Mouse (Mus musculus) intestine, embryonic 16.5 days (tissue): ENCODE data around the gene H13. TPM values are rescaled to one million over a fixed set of nuclear protein-coding genes. Genes with fewer than 3 reads are reported as not detected.

Source experiments
- ATAC-seq: fragments of 200-750 bp; cut with Nextera tagmentation; 2 replicates; pipeline ENCODE4 v1.8.0; 2017; ENCODE audit warnings: moderate TSS enrichment, moderate library complexity
- H3K27ac ChIP-seq: fragments of 300-500 bp; sonication (generic); 2 replicates; pipeline ENCODE4 v1.5.1; 2014; ENCODE audit warnings: mild to moderate bottlenecking, low read length
- H3K27me3 ChIP-seq: fragments of 300-500 bp; sonication (generic); replicated peaks from 2 replicates; pipeline ENCODE4 v1.6.1; 2014; ENCODE audit warnings: low read length, control low read depth, mixed read lengths; ENCODE audit not compliant: control insufficient read depth, insufficient read depth
- H3K36me3 ChIP-seq: fragments of 300-500 bp; sonication (generic); 2 replicates; pipeline ENCODE4 v1.6.1; 2014; ENCODE audit warnings: low read length, control low read depth; ENCODE audit not compliant: control insufficient read depth, insufficient read depth
- H3K4me1 ChIP-seq: fragments of 300-500 bp; sonication (generic); 2 replicates; pipeline ENCODE4 v1.6.1; 2014; ENCODE audit warnings: low read length, control low read depth, mixed read lengths; ENCODE audit not compliant: control insufficient read depth, insufficient read depth
- H3K4me2 ChIP-seq: fragments of 300-500 bp; sonication (generic); 2 replicates; pipeline ENCODE4 v1.6.1; 2014; ENCODE audit warnings: low read depth, low read length, control low read depth
- H3K4me3 ChIP-seq: fragments of 300-500 bp; sonication (generic); 2 replicates; pipeline ENCODE4 v1.5.1; 2014; ENCODE audit warnings: mild to moderate bottlenecking, low read length
- H3K9ac ChIP-seq: fragments of 300-500 bp; sonication (generic); 2 replicates; pipeline ENCODE4 v1.6.1; 2014; ENCODE audit warnings: low read depth, low read length
- H3K9me3 ChIP-seq: fragments of 300-500 bp; sonication (generic); 2 replicates; pipeline ENCODE4 v1.6.1; 2016; ENCODE audit warnings: low read length, control low read depth; ENCODE audit not compliant: control insufficient read depth
- WGBS: fragments of 180-500 bp; shearing (Covaris S2); extraction: QIAGEN DNeasy Blood & Tissue Kit; methylation state at CpG from one replicate; pipeline ENCODE4 v1.1.7; 2014; 5-methylcytosine and 5-hydroxymethylcytosine counted together
- polyA plus RNA-seq: library from polyadenylated mRNA; unstranded; fragments of >200 nt; fragmentation: Nextera tagmentation; extraction: Ambion mirVana; gene quantifications from 2 replicates; pipeline ENCODE4 v1.2.1, GENCODE M21; 2015

The H13 gene
- polyA plus RNA-seq, 1 experiment from 2014 or later, result 116 TPM

GRCm38 (mm10) chr2:152693233-152693632, 24.0 kb downstream of the H13 start:
- no peaks in the 10 kb centered on the region for H3K9me3 ChIP-seq
- no peaks in the 10 kb centered on the region for H3K27me3 ChIP-seq
- H3K27ac ChIP-seq, result no peak overlapping the region
- H3K4me1 ChIP-seq, result peaks cover 10% of the 10 kb centered on the region; the same call in 1 of the 2 replicates
- WGBS, result 15% methylated on average over 9 of the region's 9 CpGs
- H3K36me3 ChIP-seq, result peaks cover 23% of the 10 kb centered on the region
- H3K4me3 ChIP-seq, result no peak overlapping the region
- peak overlapping the region; percentile 54 for H3K9ac ChIP-seq
- peak overlapping the region; percentile 39; the same call in 1 of the 2 replicates for H3K4me2 ChIP-seq
- no peak for ATAC-seq

GRCm38 (mm10) chr2:152693735-152694134, 24.5 kb downstream of the H13 start:
- H3K36me3 ChIP-seq, result peaks cover 18% of the 10 kb centered on the region
- ATAC-seq, result no peak
- no peaks in the 10 kb centered on the region for H3K27me3 ChIP-seq
- H3K4me1 ChIP-seq, result peaks cover 10% of the 10 kb centered on the region; the same call in 1 of the 2 replicates
- H3K4me2 ChIP-seq, result peak overlapping the region; percentile 39; the same call in 1 of the 2 replicates
- WGBS, result 82% methylated on average over 13 of the region's 13 CpGs
- peak overlapping the region; percentile 54 for H3K9ac ChIP-seq
- no peak overlapping the region for H3K27ac ChIP-seq
- H3K9me3 ChIP-seq, result no peaks in the 10 kb centered on the region
- H3K4me3 ChIP-seq, result no peak overlapping the region

DNA sequence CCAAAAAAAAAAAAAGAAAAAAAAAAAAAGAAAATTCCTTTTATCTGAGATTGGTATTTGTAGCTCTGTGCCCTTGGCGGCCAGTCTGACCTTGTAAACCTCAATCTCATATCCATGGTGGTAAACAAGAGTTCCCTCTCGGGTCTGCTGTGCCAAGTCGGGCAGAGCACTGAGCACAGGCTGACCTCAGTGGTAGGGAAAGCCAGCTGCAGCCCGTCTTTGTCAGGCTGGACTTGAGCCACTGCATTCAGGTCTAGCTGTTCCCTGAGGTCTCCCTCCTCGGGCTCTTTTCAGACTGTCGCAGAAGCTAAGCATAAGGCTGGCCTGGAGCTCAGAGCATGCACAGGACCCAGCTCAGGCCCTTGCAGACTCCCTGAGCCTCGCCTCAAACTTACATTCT, 25.4 kb downstream of the H13 start:
- Histone ChIP-seq H3K9ac (no peak overlapping the region), H3K27ac (no peak overlapping the region), H3K9me3 (no peaks in the 10 kb centered on the region), H3K36me3 (peaks cover 19% of the 10 kb centered on the region), H3K4me1 (peaks cover 10% of the 10 kb centered on the region; the same call in 1 of the 2 replicates), H3K4me2 (no peak overlapping the region), H3K27me3 (no peaks in the 10 kb centered on the region), H3K4me3 (no peak overlapping the region)
- WGBS, result 73% methylated on average over 7 of the region's 7 CpGs
- ATAC-seq, result no peak

GRCm38 (mm10) chr2:152696016-152696415, 26.8 kb downstream of the H13 start:
- Histone ChIP-seq H3K9ac (0 out of 2 replicates have a peak overlapping the region, but pooled peaks have one; percentile 16), H3K27ac (no peak overlapping the region), H3K9me3 (peaks cover under 1% of the 10 kb centered on the region; the same call in 1 of the 2 replicates), H3K36me3 (peaks cover 30% of the 10 kb centered on the region), H3K4me3 (no peak overlapping the region), H3K4me2 (no peak overlapping the region), H3K4me1 (peaks cover 10% of the 10 kb centered on the region; the same call in 1 of the 2 replicates), H3K27me3 (no peaks in the 10 kb centered on the region)
- 71% methylated on average over 10 of the region's 10 CpGs for WGBS
- 0 out of 2 replicates have a peak, but pooled peaks have one; percentile 3 for ATAC-seq

GRCm38 (mm10) chr2:152696476-152697164, 27.4 kb downstream of the H13 start:
- H3K4me2 ChIP-seq, result no peak overlapping the region
- H3K36me3 ChIP-seq, result peaks cover 36% of the 10 kb centered on the region
- peak; percentile 73 for ATAC-seq
- peak overlapping the region; percentile 58 for H3K27ac ChIP-seq
- no peaks in the 10 kb centered on the region for H3K27me3 ChIP-seq
- H3K4me1 ChIP-seq, result peaks cover 10% of the 10 kb centered on the region; the same call in 1 of the 2 replicates
- WGBS, result 41% methylated on average over 20 of the region's 20 CpGs
- H3K9me3 ChIP-seq, result peaks cover 2% of the 10 kb centered on the region; the same call in 1 of the 2 replicates
- H3K4me3 ChIP-seq, result no peak overlapping the region
- peak overlapping the region; percentile 74 for H3K9ac ChIP-seq

- H3K36me3 ChIP-seq, result peaks cover 39% of the 10 kb centered on the region
- no peak overlapping the region for H3K4me3 ChIP-seq
- no peak overlapping the region for H3K4me2 ChIP-seq
- 74% methylated on average over 10 of the region's 10 CpGs for WGBS
- peaks cover 2% of the 10 kb centered on the region; the same call in 1 of the 2 replicates for H3K9me3 ChIP-seq
- no peak overlapping the region for H3K27ac ChIP-seq
- H3K27me3 ChIP-seq, result no peaks in the 10 kb centered on the region
- H3K4me1 ChIP-seq, result peaks cover 6% of the 10 kb centered on the region; the same call in 1 of the 2 replicates
- 0 out of 2 replicates have a peak, but pooled peaks have one; percentile 15 for ATAC-seq
- H3K9ac ChIP-seq, result peak overlapping the region; percentile 19; the same call in 1 of the 2 replicates
These were observed 30.9 kb downstream of the H13 start for GRCm38 (mm10) chr2:152700138-152700537.

- H3K4me1 ChIP-seq, result peaks cover 8% of the 10 kb centered on the region
- no peak overlapping the region for H3K9ac ChIP-seq
- peaks cover 2% of the 10 kb centered on the region; the same call in 1 of the 2 replicates for H3K9me3 ChIP-seq
- H3K4me2 ChIP-seq, result no peak overlapping the region
- WGBS, result 89% methylated on average over 8 of the region's 8 CpGs
- peaks cover 38% of the 10 kb centered on the region for H3K36me3 ChIP-seq
- H3K27me3 ChIP-seq, result no peaks in the 10 kb centered on the region
- H3K27ac ChIP-seq, result no peak overlapping the region
- no peak overlapping the region for H3K4me3 ChIP-seq
- ATAC-seq, result no peak
These were observed 31.5 kb downstream of the H13 start for GRCm38 (mm10) chr2:152700725-152701124.

DNA sequence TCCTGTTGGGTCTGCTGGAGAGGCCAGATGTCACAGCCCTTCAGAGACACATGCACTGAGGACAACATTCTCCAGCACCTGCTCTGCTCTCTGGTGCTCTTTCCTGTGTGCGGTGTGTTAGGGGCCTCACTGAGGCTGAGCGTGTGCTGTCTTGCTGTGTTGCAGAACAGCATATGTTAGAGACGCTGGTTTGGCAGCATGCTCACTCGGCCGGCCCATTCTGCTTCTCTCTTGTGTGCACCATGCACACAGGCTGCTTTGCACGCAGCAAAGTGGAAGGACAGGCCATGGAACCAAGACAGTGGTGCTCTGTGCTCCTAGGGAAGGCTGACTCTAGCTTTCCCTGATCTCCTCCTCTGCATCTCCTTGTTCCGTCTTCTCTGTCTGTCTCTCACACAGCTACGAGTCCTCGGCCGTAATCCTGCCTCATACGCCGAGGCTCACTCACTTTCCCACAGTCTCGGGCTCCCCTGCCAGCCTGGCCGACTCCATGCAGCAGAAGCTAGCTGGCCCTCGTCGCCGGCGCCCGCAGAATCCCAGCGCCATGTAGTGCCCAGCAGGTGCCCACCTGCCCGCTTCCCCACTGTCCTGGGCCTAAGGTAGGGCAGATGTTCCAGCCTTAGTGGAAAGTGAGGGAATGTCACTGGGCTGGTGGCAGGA, 34.5 kb downstream of the H13 start:
- Histone ChIP-seq H3K4me2 (no peak overlapping the region), H3K9me3 (peaks cover 2% of the 10 kb centered on the region; the same call in 1 of the 2 replicates), H3K4me1 (peaks cover 29% of the 10 kb centered on the region), H3K27me3 (no peaks in the 10 kb centered on the region), H3K27ac (no peak overlapping the region), H3K4me3 (no peak overlapping the region), H3K9ac (no peak overlapping the region), H3K36me3 (peaks cover 36% of the 10 kb centered on the region)
- no peak for ATAC-seq
- WGBS, result 91% methylated on average over 21 of the region's 21 CpGs

DNA sequence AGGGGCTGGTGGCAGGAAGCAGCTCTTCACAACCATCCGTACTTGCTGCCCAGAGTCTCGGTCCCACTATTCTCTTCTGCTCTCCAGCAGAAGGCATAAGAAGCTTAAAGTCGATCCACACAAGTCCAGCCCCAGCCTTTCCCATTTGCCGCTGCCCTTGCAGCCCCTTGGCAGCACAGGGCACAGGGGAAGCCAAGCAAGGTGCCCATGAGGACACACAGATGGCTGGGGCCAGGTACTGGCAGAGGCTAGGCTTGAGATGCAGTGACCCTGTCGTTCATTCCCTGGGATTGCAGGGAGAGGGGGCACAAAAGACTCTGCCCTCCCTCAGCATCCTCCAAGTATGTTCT, 35.0 kb downstream of the H13 start:
- H3K36me3 ChIP-seq, result peaks cover 36% of the 10 kb centered on the region
- H3K9me3 ChIP-seq, result peaks cover 2% of the 10 kb centered on the region; the same call in 1 of the 2 replicates
- no peak overlapping the region for H3K27ac ChIP-seq
- no peak for ATAC-seq
- 89% methylated on average over 5 of the region's 5 CpGs for WGBS
- peaks cover 29% of the 10 kb centered on the region for H3K4me1 ChIP-seq
- no peak overlapping the region for H3K9ac ChIP-seq
- no peak overlapping the region for H3K4me2 ChIP-seq
- H3K27me3 ChIP-seq, result no peaks in the 10 kb centered on the region
- no peak overlapping the region for H3K4me3 ChIP-seq
